In the genomic region with DNA sequence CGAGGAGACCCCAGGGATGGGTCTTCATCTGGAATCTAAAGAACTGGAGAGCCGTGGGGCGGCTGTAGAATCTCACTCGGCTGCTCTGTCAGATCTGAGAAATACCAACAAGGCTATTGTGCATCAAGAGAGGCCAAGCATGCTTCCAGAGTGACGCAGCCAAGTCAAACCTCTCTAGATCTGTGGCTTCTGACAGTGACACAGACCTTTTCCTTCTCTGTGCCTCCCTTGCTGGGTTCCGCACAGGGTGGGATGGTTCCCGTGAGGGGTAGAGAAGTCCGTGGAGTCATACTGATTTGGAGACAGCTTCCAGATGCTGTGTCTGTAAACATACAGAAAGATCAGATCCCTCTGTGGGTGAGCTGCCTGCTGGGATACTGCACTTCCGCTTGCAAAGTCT, we compare ENCODE assay signal across 11 mouse cellular contexts.
A peak's percentile ranks its signal among the peaks of the same experiment; 100 is the strongest.
DNase-seq lines count a peak whose midpoint lies in the region; ATAC-seq and TF ChIP-seq lines count a peak whose summit lies in the region.
"Had no signal": no experiment of that assay in that cellular context is flagged by ENCODE, and none has a peak within 500 bp of the region (broad histone marks: within the 10 kb centered on the region; RNA-seq: fewer than 3 reads in every experiment).

No protein-coding gene starts in this region.

- H3K79me2 ChIP-seq in liver, adult 2 months (ENCODE audit: control insufficient read depth, insufficient read depth, low read length), result no peaks in the 10 kb centered on the region

- TF ChIP-seq POLR2A in liver, adult 2 months (IDR thresholded peaks at IDR 0.05; ENCODE audit: extremely low read depth, insufficient read depth, low read length), result no peak

- DNase-seq in heart, postnatal 14 days, result no peak
- DNase-seq in liver, adult 2 months (ENCODE audit: extremely low read depth, low read depth, low spot score), result peak; percentile 4
- no peak for DNase-seq in liver
- DNase-seq in intestine, embryonic 14.5 days (ENCODE audit: low spot score), result peak; percentile 66
- no peak for DNase-seq in adrenal gland, adult (ENCODE audit: inconsistent age in 2 of 2, low spot score in 1 of 2)
- no peak for DNase-seq in B cell, adult 2 months

- H3K27me3 ChIP-seq in heart, embryonic 13.5 days (replicated peaks), result peaks cover 5% of the 10 kb centered on the region; the same call in 1 of the 2 replicates
- H3K27me3 ChIP-seq in liver, adult 2 months (ENCODE audit: control insufficient read depth, insufficient read depth, low read length), result no peaks in the 10 kb centered on the region
- no peaks in the 10 kb centered on the region for H3K27me3 ChIP-seq in intestine, embryonic 14.5 days (replicated peaks; ENCODE audit: control insufficient read depth, insufficient read depth, low read length)
- H3K27me3 ChIP-seq in stomach, embryonic 14.5 days (ENCODE audit: control insufficient read depth, insufficient read depth, low read length), result no peaks in the 10 kb centered on the region
- H3K27me3 ChIP-seq: liver, embryonic 15.5 days had no signal

- peak overlapping the region; percentile 60 for H3K9ac ChIP-seq in heart, embryonic 13.5 days
- H3K9ac ChIP-seq in liver, adult 2 months (ENCODE audit: low read depth, low read length), result no peak overlapping the region
- H3K9ac ChIP-seq in intestine, embryonic 14.5 days (ENCODE audit: low read length), result no peak overlapping the region
- no peak overlapping the region for H3K9ac ChIP-seq in stomach, embryonic 14.5 days (replicated peaks; ENCODE audit: low read depth, low read length)
- H3K9ac ChIP-seq: liver, embryonic 15.5 days had no signal

- H3K27ac ChIP-seq in heart, embryonic 13.5 days (replicated peaks), result peak overlapping the region; percentile 85
- H3K27ac ChIP-seq in liver, adult 2 months (replicated peaks; ENCODE audit: insufficient read depth, low read depth, low read length), result no peak overlapping the region
- peak overlapping the region; percentile 87 for H3K27ac ChIP-seq in intestine, embryonic 14.5 days (ENCODE audit: low read depth)
- peak overlapping the region; percentile 74 for H3K27ac ChIP-seq in stomach, embryonic 14.5 days (ENCODE audit: low read length)
- H3K27ac ChIP-seq: liver, embryonic 15.5 days had no signal

- intact Hi-C loops in heart, postnatal 14 days (cut with DNase I), result no loop called here

- no peak for TF ChIP-seq CTCF in liver, adult 2 months (IDR thresholded peaks at IDR 0.05; ENCODE audit: low read depth, low read length)

- H3K36me3 ChIP-seq in heart, embryonic 13.5 days, result no peaks in the 10 kb centered on the region
- H3K36me3 ChIP-seq in liver, adult 2 months (ENCODE audit: control insufficient read depth, insufficient read depth, low read length), result no peaks in the 10 kb centered on the region
- no peaks in the 10 kb centered on the region for H3K36me3 ChIP-seq in intestine, embryonic 14.5 days (ENCODE audit: control insufficient read depth, insufficient read depth, low read length)
- H3K36me3 ChIP-seq in stomach, embryonic 14.5 days (ENCODE audit: control insufficient read depth, insufficient read depth, low read length), result no peaks in the 10 kb centered on the region
- H3K36me3 ChIP-seq: liver, embryonic 15.5 days had no signal

- H3K4me3 ChIP-seq in heart, embryonic 13.5 days, result peak overlapping the region; percentile 12; the same call in 1 of the 2 replicates
- H3K4me3 ChIP-seq in liver, adult 2 months (ENCODE audit: insufficient read depth, low read depth, low read length), result no peak overlapping the region
- no peak overlapping the region for H3K4me3 ChIP-seq in intestine, embryonic 14.5 days (ENCODE audit: low read depth, low read length)
- no peak overlapping the region for H3K4me3 ChIP-seq in stomach, embryonic 14.5 days (ENCODE audit: low read depth, low read length)
- H3K4me3 ChIP-seq: liver, embryonic 15.5 days had no signal

- no peaks in the 10 kb centered on the region for H3K9me3 ChIP-seq in heart, embryonic 13.5 days
- H3K9me3 ChIP-seq in intestine, embryonic 14.5 days (ENCODE audit: control insufficient read depth, low read length), result no peaks in the 10 kb centered on the region
- H3K9me3 ChIP-seq in stomach, embryonic 14.5 days (ENCODE audit: control insufficient read depth, low read depth, low read length), result no peaks in the 10 kb centered on the region
- H3K9me3 ChIP-seq: liver, embryonic 15.5 days had no signal

- 10% methylated on average over 9 of the region's 9 CpGs for WGBS in heart, embryonic 13.5 days
- 32% methylated on average over 9 of the region's 9 CpGs for WGBS in liver, adult 2 months
- WGBS in intestine, embryonic 14.5 days, result 14% methylated on average over 9 of the region's 9 CpGs
- WGBS in stomach, embryonic 14.5 days, result 13% methylated on average over 9 of the region's 9 CpGs

- no peak; the same call in 1 of the 2 replicates for ATAC-seq in heart, embryonic 13.5 days (ENCODE audit: extremely low read depth, insufficient number of reproducible peaks, low FRiP score, low TSS enrichment)
- ATAC-seq in intestine, embryonic 14.5 days (replicated peaks; ENCODE audit: low FRiP score, low TSS enrichment, low read depth), result peak; percentile 78
- ATAC-seq in stomach, embryonic 14.5 days (ENCODE audit: insufficient number of reproducible peaks, insufficient read depth, low FRiP score, low read depth), result peak; percentile 54; the same call in 1 of the 2 replicates
- ATAC-seq: CD4-positive, CD25-positive, alpha-beta regulatory T cell, adult 4 months; midbrain, embryonic 16.5 days had no signal

- H3K4me2 ChIP-seq in heart, embryonic 13.5 days, result peak overlapping the region; percentile 57
- peak overlapping the region; percentile 34; the same call in 1 of the 2 replicates for H3K4me2 ChIP-seq in intestine, embryonic 14.5 days (ENCODE audit: low read length)
- peak overlapping the region; percentile 8; the same call in 1 of the 2 replicates for H3K4me2 ChIP-seq in stomach, embryonic 14.5 days (replicated peaks; ENCODE audit: low read depth, low read length)

- H3K4me1 ChIP-seq in heart, embryonic 13.5 days, result peaks cover 50% of the 10 kb centered on the region
- peaks cover 11% of the 10 kb centered on the region for H3K4me1 ChIP-seq in liver, adult 2 months (ENCODE audit: control insufficient read depth, insufficient read depth, low read length)
- peaks cover 23% of the 10 kb centered on the region for H3K4me1 ChIP-seq in intestine, embryonic 14.5 days (replicated peaks; ENCODE audit: control insufficient read depth, insufficient read depth, low read length)
- H3K4me1 ChIP-seq in stomach, embryonic 14.5 days (ENCODE audit: control insufficient read depth, insufficient read depth, low read length), result peaks cover 21% of the 10 kb centered on the region

Comparison
In these comparisons a context has a peak if more than half of its experiments do, and no peak if none do; other contexts are left out.
1. DNase-seq: peak in liver, adult 2 months (single experiment) and intestine, embryonic 14.5 days (single experiment); none in heart, postnatal 14 days (0 of 2), liver (single experiment), adrenal gland, adult (0 of 2) and B cell, adult 2 months (0 of 2).
2. Peak in every context shown above with its lines, with median percentiles within 50 percentile points of each other: H3K4me2 ChIP-seq.